Mouse (Mus musculus): Measurements from ENCODE around the gene Elmo1.

Elmo1 gene

GRCm38 (mm10) chr13:20474600-20474999 is 384.2 kb downstream of the Elmo1 start:
- 57% methylated on average over 4 of the region's 4 CpGs for WGBS

GRCm38 (mm10) chr13:20481805-20482204 is 391.4 kb downstream of the Elmo1 start:
- WGBS = 92% methylated on average over 1 of the region's 1 CpGs

- 78% methylated on average over 3 of the region's 3 CpGs for WGBS
These were observed 398.7 kb downstream of the Elmo1 start for GRCm38 (mm10) chr13:20489110-20489509.

- WGBS = 59% methylated on average over 8 of the region's 8 CpGs
These were observed 399.5 kb downstream of the Elmo1 start for GRCm38 (mm10) chr13:20489698-20490417.

GRCm38 (mm10) chr13:20490860-20491594 is 400.6 kb downstream of the Elmo1 start:
- WGBS = 68% methylated on average over 5 of the region's 5 CpGs

- WGBS = 86% methylated on average over 3 of the region's 3 CpGs
These were observed 401.3 kb downstream of the Elmo1 start for GRCm38 (mm10) chr13:20491666-20492065.

- WGBS = 48% methylated on average over 6 of the region's 6 CpGs
These were observed 403.8 kb downstream of the Elmo1 start for GRCm38 (mm10) chr13:20494047-20494739.

GRCm38 (mm10) chr13:20503371-20503770 is 413.0 kb downstream of the Elmo1 start:
- 62% methylated on average over 3 of the region's 3 CpGs for WGBS

GRCm38 (mm10) chr13:20507381-20508129 is 417.2 kb downstream of the Elmo1 start:
- WGBS = 83% methylated on average over 10 of the region's 10 CpGs

- 93% methylated on average over 4 of the region's 4 CpGs for WGBS
These were observed 420.6 kb downstream of the Elmo1 start for GRCm38 (mm10) chr13:20511026-20511425.

- WGBS = 51% methylated on average over 10 of the region's 10 CpGs
These were observed 422.2 kb downstream of the Elmo1 start for GRCm38 (mm10) chr13:20512317-20513240.

GRCm38 (mm10) chr13:20514721-20515120 is 424.3 kb downstream of the Elmo1 start:
- WGBS = 75% methylated on average over 3 of the region's 3 CpGs

- WGBS = 82% methylated on average over 4 of the region's 4 CpGs
These were observed 425.7 kb downstream of the Elmo1 start for GRCm38 (mm10) chr13:20516096-20516495.

- WGBS = 59% methylated on average over 4 of the region's 4 CpGs
These were observed 427.3 kb downstream of the Elmo1 start for GRCm38 (mm10) chr13:20517702-20518101.

GRCm38 (mm10) chr13:20521492-20521891 is 431.1 kb downstream of the Elmo1 start:
- 90% methylated on average over 3 of the region's 3 CpGs for WGBS

GRCm38 (mm10) chr13:20523671-20524070 is 433.3 kb downstream of the Elmo1 start:
- WGBS = 79% methylated on average over 1 of the region's 1 CpGs

- WGBS = 76% methylated on average over 4 of the region's 4 CpGs
These were observed 435.4 kb downstream of the Elmo1 start for GRCm38 (mm10) chr13:20525844-20526243.

GRCm38 (mm10) chr13:20537053-20537452 is 446.7 kb downstream of the Elmo1 start:
- WGBS = 78% methylated on average over 1 of the region's 1 CpGs

GRCm38 (mm10) chr13:20537487-20537886 is 447.1 kb downstream of the Elmo1 start:
- 54% methylated on average over 2 of the region's 2 CpGs for WGBS

- WGBS = 29% methylated on average over 12 of the region's 12 CpGs
These were observed 448.0 kb downstream of the Elmo1 start for GRCm38 (mm10) chr13:20538216-20539070.

Data from cerebral cortex, adult 2 months (tissue).